In genomic region chr11:116642681-116643578, GRCm38 (mm10) we compare ENCODE assay signal across 8 mouse cellular contexts. TPM values are rescaled to one million over a fixed set of nuclear protein-coding genes. Genes with fewer than 3 reads are reported as not detected.
A peak's percentile ranks its signal among the peaks of the same experiment; 100 is the strongest.
DNase-seq lines count a peak whose midpoint lies in the region; ATAC-seq lines count a peak whose summit lies in the region.

No protein-coding gene starts in this region.

- H3K27ac ChIP-seq in midbrain, embryonic 10.5 days (replicated peaks), result peak overlapping the region; percentile 85

- no peaks in the 10 kb centered on the region for H3K36me3 ChIP-seq in midbrain, embryonic 10.5 days

- WGBS in midbrain, embryonic 10.5 days, result 38% methylated on average over 14 of the region's 14 CpGs

- H3K4me1 ChIP-seq in midbrain, embryonic 10.5 days, result peaks cover 47% of the 10 kb centered on the region

- H3K9me3 ChIP-seq in midbrain, embryonic 10.5 days (replicated peaks), result no peaks in the 10 kb centered on the region

- peaks cover 48% of the 10 kb centered on the region for H3K27me3 ChIP-seq in midbrain, embryonic 10.5 days (ENCODE audit: low read depth, poor library complexity, severe bottlenecking)

- peak overlapping the region; percentile 51 for H3K4me3 ChIP-seq in midbrain, embryonic 10.5 days

- peak; percentile 87 for DNase-seq in adrenal gland, adult 2 months
- peak; percentile 96 for DNase-seq in embryo, embryonic 10.5 days (ENCODE audit: low spot score)
- peak; percentile 90 for DNase-seq in gastrocnemius, postnatal 14 days
- peak; percentile 82 to 90 for DNase-seq in left cerebral cortex, postnatal 10 days (ENCODE audit: extremely low spot score in 1 of 2, low spot score in 2 of 2)
- DNase-seq in midbrain, embryonic 10.5 days (ENCODE audit: low spot score), result peak; percentile 93
- DNase-seq in right cerebral cortex, postnatal 25 days, result peak; percentile 87
- DNase-seq in urinary bladder, postnatal 36 days (ENCODE audit: low spot score in 2 of 2), result peak; percentile 84 to 91

- peak; percentile 61 for ATAC-seq in inflammation-experienced regulatory T-cells, adult 6 months

- intact Hi-C loops in gastrocnemius, postnatal 14 days (cut with DNase I; ENCODE audit: low total_unique reads), result no loop called here
- intact Hi-C loops in left cerebral cortex, postnatal 10 days (cut with DNase I), result loop anchor here (2.0 to 5.0 kb wide), 3 partner anchors 28 to 414 kb away; no protein-coding TSS in a partner anchor

RNA-seq across cellular contexts. Expression of gene Prcd, which starts 10.4 kb away (rescaled TPM):
- total RNA-seq in adrenal gland, adult 2 months (2021), result 10 to 100 TPM; 10.2 to 14.2 TPM
- 13.0 and 14.1 TPM in 2 replicates for polyA plus RNA-seq in adrenal gland, adult 2 months (2012; rRNA removed)
- under 1 TPM; 0.49 to 0.84 TPM for total RNA-seq in gastrocnemius, postnatal 14 days (2021)
- polyA plus RNA-seq in inflammation-experienced regulatory T-cells, adult 6 months (2017; shearing (Covaris generic)), result not detected
- 1 to 10 TPM; 1.7 to 3.3 TPM for total RNA-seq in left cerebral cortex, postnatal 10 days (2021)
- 0.65 and 0.77 TPM in 2 replicates for polyA plus RNA-seq in midbrain, embryonic 10.5 days (2016; fragmentation: Nextera tagmentation; extraction: Ambion mirVana)

RNA-seq across cellular contexts. Expression of gene Cygb, which starts 11.2 kb away (rescaled TPM):
- total RNA-seq in adrenal gland, adult 2 months (2021), result 10 to 100 TPM; 24.8 to 46.8 TPM
- polyA plus RNA-seq in adrenal gland, adult 2 months (2012; rRNA removed), result 54.3 and 62.4 TPM in 2 replicates
- 10 to 100 TPM; 16.8 to 22.8 TPM for total RNA-seq in gastrocnemius, postnatal 14 days (2021)
- polyA plus RNA-seq in inflammation-experienced regulatory T-cells, adult 6 months (2017; shearing (Covaris generic)), result under 1 TPM in 2 of 3 experiments, not detected in 1; 0.24 to 0.32 TPM
- total RNA-seq in left cerebral cortex, postnatal 10 days (2021), result 10 to 100 TPM; 22.8 to 27.4 TPM
- 2.5 and 2.8 TPM in 2 replicates for polyA plus RNA-seq in midbrain, embryonic 10.5 days (2016; fragmentation: Nextera tagmentation; extraction: Ambion mirVana)

RNA-seq across cellular contexts. Expression of gene Rhbdf2, which starts 16.1 kb away (rescaled TPM):
- 10 to 100 TPM in 1 of 2 experiments, 1 to 10 TPM in 1; 8.2 to 22.7 TPM for total RNA-seq in adrenal gland, adult 2 months (2021)
- polyA plus RNA-seq in adrenal gland, adult 2 months (2012; rRNA removed), result 41.1 and 56.8 TPM in 2 replicates
- 1 to 10 TPM; 5.9 to 9.0 TPM for total RNA-seq in gastrocnemius, postnatal 14 days (2021)
- 1 to 10 TPM; 3.4 to 9.3 (median 3.9) TPM for polyA plus RNA-seq in inflammation-experienced regulatory T-cells, adult 6 months (2017; shearing (Covaris generic))
- total RNA-seq in left cerebral cortex, postnatal 10 days (2021), result 1 to 10 TPM in 1 of 2 experiments, under 1 TPM in 1; 0.95 to 1.1 TPM
- 2.5 and 3.3 TPM in 2 replicates for polyA plus RNA-seq in midbrain, embryonic 10.5 days (2016; fragmentation: Nextera tagmentation; extraction: Ambion mirVana)

RNA-seq across cellular contexts. Expression of gene Aanat, which starts 56.7 kb away (rescaled TPM):
- total RNA-seq in adrenal gland, adult 2 months (2021), result not detected
- 0.40 TPM in 1 of 2 replicates, not detected in the other for polyA plus RNA-seq in adrenal gland, adult 2 months (2012; rRNA removed)
- total RNA-seq in gastrocnemius, postnatal 14 days (2021), result not detected
- not detected for polyA plus RNA-seq in inflammation-experienced regulatory T-cells, adult 6 months (2017; shearing (Covaris generic))
- 1 to 10 TPM; 1.0 to 1.6 TPM for total RNA-seq in left cerebral cortex, postnatal 10 days (2021)
- polyA plus RNA-seq in midbrain, embryonic 10.5 days (2016; fragmentation: Nextera tagmentation; extraction: Ambion mirVana), result not detected in 2 replicates

Comparison
In these comparisons a context has a peak if more than half of its experiments do, and no peak if none do; other contexts are left out.
1. Peak in every context shown above with its lines: DNase-seq, ATAC-seq, H3K4me3 ChIP-seq and H3K27ac ChIP-seq.